Mouse (Mus musculus): ENCODE data around the gene Dupd1.

Gene Dupd1

DNA sequence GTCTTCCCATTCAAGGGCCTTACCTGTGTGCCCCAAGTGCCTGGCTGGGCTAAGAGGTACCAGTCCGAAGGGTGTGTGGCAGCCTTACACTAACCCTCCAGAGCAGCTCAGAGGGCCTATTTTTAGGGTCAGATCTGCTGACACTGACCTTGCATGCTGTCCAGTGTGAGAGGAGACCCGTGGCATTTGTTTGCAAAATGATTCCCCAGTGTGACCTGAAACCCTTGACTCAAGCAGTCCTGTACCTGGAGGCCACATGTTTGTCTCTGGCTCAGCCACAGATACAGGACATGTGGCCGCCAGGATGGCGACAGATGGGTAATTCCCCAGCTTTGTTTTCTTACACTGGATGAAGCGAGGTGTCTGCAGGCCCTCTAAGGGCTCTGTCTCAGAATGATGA lies at the start of gene Dupd1:
Gene Dupd1 (minus strand): TSS at position 91 of the 400 bp plus-strand sequence.
- DNase-seq: no peak

DNA sequence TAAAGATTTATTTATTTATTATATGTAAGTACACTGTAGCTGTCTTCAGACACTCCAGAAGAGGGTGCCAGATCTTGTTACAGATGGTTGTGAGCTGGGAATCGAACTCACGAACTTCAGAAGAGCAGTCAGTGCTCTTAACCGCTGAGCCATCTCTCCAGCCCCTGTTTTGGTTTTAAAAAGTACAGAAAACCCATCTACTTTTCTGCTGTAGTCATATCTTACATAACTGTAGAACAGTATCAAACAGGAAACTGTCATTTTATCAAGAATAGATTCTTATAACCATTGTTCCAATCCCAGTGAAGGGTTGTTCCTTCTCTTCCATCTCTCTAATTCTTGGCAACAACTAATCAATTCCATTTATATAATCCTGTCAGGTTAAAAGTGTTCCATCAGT lies 49.4 kb upstream of the Dupd1 start:
- no peak for DNase-seq

DNA sequence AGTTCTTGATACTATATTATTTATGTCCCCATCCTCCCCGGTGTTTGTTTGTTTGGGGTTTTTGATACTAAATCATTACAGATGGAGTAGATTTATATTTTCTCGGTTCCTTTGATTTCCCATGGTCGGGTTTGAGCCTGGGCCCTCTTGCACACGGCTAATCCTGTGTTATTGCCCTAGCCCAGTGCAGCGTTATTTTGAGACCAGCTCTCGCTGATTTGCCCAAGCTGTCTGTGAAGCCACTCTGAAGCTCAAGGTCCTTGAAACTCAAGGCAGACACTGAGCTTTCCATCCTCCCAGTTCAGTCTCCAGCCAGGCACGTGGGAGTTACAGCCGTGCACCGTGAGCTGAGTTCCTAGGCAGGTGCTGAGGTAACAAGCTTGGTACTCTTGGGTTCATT lies 47.2 kb upstream of the Dupd1 start:
- no peak for DNase-seq

DNA sequence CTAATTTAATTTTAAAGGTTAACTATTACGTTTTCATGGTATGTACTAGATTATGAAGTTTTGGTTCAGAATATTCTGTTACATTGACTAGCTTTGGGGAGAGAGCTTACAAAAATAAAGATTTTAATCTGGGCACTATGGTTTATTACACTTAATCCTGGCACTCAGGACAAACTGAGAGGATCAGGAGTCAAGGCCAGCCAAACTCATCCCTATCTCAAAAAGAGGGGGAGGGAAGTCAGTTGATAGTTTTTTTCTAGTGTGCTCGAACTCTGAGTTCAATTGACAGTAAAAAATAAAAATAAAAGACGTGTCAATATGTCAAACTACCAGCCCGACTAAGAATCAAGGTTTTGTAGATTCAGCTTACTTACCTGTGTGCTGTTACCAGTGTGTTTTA lies 39.0 kb upstream of the Dupd1 start:
- DNase-seq: no peak

DNA sequence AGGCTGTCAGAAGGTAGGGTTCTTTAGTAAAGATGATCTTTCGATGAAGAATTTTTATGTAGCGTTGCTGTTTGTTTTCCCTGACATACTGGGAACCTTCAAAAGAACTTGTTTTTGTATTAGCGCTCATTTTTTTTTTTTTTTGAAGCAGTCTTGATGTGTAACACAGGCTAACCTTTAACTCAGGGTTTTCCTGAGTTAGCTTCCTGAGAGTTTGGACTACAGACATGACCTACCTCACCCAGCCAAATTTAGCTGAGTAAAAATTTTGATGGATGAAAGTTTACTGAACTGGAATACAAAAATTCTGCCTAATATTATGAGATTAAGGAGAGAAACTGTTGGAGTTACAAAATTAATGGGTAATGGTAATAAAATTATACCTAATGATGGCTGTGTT lies 38.0 kb upstream of the Dupd1 start:
- DNase-seq: no peak

DNA sequence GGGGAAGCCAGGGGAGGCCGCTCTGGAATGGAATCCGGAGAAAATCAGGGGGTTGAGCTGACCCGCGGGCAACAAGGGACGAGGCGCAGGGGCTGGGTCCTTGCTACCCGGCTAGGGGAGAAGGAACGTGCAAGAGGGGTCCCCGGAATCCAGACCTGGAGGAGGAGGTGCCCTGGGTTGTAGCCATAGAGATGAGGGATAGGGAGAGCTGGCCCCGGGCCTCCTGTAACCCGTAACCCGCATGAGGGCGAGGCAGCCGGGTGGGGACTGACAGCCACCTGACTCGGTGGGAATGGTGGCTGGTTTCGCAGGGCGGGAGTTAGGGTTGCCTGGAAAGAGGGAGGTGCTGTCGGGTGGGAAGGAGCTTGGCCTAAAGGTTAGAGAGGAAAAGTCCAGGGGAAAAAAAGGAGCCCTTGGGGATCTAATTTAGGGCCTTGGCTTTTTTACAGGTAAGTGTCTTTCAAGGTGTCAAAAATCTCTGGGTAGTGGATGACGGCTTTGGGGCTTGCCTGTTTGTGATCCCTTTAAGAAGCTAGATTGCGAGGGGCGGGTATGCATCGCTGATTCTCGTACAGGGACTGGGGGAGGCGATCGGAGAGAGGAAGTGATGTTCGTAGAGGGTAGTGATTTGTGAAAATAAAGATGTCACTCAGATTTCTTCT lies 36.6 kb upstream of the Dupd1 start, which contains the start of gene Dusp13:
Gene Dusp13 (minus strand): TSS at position 301 of the 662 bp plus-strand sequence.
- DNase-seq: peak; percentile 74

DNA sequence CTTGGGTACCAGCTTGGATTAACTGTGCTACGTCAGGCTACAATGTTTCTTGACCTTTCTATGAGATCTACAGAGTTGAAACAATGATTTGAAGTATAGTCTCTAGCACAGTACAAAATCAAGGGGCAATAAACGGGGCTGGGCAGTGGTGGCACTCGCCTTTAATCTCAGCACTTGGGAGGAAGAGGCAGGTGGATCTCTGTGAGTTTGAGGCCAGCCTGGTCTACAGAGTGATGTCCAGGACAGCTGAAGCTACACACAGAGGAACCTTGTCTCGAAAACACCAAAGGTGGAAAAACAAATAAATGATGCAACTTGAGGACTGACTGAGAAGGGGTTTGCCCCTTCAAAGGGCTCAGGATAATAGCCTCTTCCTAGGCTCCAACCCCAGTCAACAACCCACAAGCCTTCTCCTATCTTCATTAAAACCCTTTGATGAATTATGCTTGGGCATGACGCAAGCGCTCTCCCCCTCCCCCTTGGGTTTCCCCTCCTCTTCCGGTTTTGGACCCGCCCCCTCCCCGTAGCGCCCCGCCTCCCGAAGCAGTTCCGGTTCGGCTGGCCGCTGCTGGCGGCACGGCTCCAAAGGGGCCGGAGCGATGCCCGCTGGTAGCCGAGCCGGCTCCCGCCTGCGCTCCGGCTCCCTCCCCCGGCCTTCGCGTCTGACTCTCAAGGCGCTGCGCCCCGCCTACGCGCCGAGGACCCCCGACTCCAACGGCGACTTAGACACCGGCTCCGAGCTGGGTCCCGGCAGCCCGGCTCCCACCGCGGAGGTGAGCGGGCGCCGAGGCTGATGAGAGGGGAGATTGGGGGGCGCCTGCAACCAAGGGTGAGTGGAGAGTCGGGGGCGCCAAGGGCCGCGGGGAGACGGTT lies 35.9 kb upstream of the Dupd1 start, which contains the start of gene Samd8:
Gene Samd8 (plus strand): TSS at position 524 of the 873 bp plus-strand sequence.
- DNase-seq: peak; percentile 93

DNA sequence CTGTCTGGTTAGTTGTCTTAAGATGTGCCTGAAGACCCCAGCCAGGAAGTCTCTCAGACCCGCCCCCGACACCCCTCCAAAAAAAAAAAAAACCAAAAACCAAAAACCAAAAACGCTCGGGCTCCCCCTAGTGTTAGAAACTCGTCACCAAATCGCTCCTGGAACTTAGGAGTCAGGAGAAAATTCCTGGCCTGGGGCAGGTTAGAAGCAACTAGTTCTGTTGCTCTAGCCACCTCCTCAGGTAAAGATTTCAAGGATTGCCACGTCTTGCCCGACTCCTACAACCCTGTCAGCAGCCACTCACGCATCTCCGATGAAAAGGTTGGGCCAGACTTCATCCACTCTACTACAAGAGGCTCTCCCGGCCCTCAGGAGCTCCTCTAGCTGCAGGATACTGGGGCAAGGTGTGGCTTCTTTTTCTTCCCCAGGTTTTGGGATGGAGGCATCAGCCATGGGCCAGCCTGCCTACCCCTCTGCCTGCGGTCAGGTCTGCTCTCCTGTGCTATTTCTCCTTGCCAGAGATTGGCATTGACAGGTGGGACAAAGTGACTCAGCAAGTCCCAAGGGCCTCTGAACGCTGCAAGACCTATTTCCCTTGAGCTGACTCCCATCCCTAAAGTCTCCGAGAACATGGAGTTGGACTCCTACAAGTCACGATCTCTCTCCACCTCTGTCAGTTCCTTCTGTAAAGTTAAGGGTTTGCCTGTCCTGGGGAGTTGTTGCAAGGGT lies 33.9 kb upstream of the Dupd1 start:
- DNase-seq: peak; percentile 71

DNA sequence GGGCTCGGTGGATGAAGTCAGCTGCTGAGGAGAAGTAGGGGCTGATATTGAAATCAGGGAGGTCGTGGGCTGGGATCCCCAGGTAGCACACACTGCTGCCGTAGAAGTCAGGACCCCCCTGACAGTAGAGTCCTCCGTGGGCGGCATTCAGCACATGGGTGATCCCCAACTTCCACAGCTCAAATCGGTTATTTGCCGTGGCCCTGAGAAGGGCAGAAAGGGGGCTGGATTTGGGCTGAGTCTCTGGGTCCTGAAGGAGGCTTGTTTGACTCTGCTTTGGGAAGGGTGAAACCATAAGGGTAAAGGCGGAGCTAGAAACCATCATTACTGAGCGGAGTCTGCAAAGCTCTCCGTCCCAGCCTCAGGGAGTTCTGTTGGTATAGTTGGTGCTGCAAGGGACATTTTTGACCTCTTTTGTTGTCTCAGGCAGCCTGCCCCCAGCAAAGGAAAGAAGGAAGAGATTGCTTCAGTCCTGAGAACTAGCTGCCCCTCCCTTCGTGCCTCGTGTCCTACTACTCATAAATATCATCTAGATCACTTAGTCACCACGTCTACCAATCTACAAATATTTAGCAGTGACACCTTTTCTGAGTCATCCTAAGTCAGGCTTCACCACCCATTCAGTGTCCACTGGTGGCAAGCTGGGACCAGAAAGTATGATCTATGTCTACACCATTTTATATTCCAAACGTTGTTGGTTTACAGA lies 33.2 kb upstream of the Dupd1 start:
- no peak for DNase-seq

DNA sequence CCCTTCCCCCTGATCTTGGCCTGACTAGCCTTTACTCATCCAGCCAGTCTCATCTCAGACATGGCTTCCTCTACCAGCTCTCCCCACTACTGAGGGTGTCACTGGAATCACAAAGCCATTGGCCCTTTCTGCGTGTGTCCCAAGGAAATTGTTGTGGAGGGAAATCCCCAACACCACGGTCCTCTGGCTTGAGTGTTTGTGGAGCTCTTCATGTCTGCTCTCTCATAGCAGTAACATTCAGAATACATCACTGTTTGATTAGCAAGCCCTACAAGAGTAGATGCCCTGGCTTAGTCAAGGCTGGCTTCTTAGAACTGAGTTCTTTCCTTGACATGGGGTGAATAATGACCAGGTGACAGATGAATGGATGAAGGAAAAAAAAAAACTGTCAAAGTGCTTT lies 32.5 kb upstream of the Dupd1 start:
- DNase-seq: no peak

DNA sequence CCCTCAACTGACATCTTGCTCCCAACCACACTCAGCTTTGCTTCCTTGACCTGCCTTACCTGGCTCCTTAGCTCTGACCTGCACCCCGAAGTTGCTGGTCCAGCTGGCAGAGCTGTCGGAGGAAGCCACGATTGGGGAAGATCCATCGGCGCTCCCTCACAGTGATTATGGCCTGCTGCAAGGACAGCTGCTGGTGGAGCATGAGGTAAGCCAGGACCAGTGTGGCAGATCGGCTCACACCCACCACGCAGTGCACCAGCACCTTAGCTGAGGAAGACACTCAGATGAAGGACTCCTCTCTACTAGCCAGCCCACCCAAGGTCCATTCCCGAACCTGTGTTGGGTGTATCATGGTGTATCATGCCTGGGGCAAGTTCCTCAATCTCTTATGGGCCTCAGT lies 31.9 kb upstream of the Dupd1 start:
- no peak for DNase-seq

DNA sequence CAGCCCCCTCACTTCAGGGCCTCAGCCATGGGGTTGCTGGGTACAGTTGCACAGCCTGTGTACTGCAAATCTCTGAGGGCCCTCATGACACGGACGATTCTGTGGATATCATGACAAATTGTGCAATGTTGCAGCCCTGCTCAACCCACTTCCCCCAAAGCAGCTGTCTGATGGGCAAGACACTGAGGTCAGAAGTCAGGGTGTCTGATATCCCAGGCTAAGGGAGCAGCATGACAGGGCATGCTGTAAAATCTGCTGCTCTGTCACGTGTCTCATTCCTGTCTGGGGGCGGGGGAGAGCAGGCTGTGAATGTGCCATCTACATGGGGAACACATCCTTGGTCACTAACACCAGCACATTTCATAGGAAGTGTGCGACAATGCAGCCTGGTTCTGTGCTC lies 30.8 kb upstream of the Dupd1 start:
- no peak for DNase-seq

DNA sequence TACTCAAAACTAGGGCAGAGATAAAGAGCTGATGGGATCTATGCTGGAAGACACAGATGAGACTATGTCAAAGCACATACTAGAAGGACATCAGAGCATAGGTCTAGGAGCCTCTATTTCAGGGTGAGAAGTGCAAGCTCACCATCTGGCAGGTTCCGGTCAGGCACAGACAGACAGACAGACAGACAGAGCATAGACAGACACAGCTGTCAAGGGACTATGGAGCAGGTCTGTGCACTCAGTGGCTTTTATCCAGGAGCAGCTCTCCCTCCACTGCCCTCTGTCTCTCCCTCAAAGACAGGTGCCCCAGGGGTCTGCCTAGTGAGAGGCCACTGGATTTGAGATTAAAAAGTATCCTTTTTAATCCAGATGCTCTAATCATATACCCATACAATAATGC lies 29.8 kb upstream of the Dupd1 start:
- no peak for DNase-seq

DNA sequence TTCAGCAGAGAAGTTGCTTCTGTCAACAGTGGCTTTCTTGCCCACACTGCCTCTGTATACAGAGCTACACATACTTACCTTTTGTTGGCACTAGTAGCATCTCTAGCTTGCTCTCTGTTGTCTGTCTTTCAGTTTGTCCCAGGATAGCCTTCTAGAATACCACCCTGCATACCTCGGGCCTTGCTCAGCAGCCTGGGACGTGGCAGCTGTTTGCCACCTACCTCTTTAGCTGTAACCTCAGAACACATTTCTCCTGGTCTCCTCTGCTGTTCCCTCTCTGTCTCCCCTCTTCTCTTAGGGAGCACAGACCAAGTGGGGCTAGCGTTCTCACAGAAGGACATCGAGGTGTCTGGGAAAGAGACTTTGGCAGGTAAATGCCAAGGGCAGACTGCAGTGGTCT lies 28.1 kb upstream of the Dupd1 start:
- DNase-seq: no peak

DNA sequence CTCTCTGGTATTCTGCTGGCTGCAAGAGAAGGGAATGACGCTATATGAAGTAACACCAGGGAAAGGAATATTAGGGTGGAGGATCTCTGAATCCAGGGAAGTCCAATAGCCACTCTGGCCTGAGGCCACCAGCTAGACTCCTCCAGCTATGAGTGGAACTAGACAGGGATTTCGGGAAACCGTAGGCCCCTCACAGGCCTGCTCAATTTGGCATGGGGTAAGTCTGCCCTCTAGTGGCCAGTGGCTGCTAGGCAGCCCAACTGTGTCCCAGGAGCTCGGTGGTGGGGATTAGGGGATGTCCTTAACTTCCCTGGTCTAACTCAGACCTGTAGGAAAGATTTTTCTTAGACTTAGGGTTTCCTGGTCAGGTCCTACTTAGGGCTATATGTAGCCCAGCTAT lies 27.4 kb upstream of the Dupd1 start:
- peak; percentile 88 for DNase-seq

DNA sequence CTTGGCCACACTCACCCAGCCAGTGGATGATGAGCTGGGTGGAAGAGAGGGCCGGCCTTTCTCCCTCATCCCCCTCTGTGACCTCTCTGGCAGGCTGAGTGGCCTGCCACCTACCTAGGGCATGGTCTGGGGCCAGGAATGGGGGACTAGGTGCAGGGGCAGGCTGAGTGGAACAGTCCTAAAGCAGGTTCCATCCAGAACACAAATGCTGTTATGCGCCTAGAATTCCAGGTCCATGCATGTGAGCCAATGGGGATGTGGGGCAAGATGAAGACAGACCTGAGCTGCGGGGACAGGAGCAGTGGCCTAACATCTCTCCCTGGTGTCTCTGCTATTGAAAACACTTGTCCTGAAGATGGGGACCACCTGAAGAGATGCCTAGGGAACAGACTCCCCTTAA lies 26.9 kb upstream of the Dupd1 start:
- no peak for DNase-seq

DNA sequence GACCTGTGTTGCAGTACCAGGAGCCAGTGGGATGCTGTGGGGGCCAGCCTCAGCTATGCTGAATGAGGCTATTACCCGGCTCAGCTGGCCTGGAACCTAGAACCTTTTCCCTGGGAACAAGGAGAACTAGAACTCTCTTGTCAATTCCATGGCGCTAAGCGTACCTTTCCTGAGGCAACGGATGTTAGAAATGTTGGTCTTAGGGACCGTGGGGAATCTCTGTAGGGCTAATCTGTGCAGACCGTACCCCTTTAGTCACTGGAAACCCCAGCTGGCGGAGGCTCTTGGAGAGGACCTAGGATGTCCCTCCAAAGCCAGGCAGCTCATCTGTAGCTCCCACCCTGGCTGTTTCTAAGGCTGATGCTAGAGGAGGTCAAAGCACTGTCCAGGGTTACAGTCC lies 26.0 kb upstream of the Dupd1 start:
- no peak for DNase-seq

DNA sequence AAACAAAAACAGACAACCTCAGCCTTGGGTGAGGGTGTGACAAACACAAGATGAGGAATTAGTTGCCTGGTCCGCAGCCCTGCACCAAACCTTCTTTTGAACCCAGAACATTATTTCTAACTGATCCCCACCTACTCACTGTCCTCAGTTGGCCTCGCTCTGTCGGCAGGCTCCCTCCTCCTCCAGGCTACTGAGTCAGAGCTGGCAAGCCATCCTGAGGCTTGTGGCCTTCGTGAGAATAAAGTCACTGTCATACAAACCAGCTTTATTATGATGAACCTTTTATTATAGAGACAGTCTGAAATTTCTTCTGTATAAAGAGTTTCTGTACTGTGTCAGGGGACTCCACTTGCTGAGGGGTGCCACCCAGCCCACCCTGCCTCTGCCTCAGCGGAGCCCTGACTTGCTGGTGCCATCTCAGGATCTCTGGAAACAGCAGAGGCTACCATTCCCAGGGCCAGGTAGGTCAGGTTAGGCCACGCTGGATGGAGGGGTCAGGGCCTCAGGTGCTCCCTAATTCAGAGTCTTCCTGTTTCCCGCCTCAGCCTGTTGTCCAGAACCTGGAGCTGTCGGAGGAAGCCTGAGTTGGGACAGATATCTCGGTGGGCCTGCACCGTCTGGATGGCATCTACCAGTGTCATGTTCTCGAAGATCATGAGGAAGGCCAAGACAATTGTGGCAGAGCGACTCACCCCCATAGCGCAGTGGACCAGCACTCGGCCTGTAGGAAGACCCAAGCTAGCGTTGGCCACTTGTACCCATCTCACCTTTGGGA lies 18.9 kb upstream of the Dupd1 start:
- DNase-seq: no peak

DNA sequence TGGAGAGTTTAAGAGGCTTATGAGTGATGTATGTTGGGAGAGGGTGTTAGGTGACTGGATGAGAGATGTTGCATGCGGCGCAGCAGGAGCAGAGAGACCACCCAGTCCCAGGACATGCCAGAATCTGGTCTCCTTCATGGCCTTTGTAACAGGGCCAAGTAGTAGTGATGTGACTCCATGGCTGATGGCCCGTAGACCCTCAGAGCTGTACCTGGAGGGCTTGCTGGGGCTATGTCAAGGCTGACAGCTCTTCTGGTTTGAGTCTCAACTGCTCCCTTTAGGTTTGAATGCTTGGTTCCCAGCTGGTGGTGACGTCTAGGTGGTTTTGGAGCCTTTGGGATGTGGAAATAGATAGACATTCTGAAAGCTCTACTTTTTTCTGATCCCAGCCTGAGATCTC lies 15.6 kb upstream of the Dupd1 start:
- DNase-seq: no peak

DNA sequence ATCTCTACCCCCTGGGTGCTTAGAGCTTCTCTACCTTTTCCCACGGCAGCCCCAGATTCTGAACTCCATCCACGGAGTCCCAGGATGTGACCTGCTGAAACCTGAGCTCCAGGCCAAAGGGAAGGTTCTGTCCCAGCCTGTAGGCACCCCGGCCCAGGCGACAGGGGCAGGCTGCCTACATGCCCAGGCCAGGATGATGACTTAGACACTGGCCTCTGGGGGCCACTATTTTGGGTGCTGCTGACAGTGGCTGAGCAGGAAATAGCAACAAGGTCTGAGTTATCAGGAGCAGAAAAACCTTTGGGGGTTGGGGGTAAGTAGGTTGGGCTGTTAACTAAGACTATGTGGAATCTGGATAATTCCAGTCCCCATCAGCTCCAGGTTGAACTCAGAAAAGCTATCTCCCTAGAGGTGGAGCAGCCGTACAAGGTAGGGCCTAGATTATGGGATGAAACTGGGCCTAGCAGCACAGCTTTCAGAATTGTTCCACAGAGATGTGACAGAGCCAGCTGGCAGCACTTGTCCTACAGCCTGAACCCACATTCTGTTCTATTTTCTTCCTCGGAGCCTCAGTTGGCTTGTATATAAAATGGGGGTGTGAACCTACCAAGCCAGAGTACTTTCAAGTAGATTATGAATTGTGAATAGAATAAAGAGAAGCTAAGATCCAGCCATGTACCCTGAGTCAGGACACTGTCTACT lies 14.8 kb upstream of the Dupd1 start:
- DNase-seq: no peak

DNA sequence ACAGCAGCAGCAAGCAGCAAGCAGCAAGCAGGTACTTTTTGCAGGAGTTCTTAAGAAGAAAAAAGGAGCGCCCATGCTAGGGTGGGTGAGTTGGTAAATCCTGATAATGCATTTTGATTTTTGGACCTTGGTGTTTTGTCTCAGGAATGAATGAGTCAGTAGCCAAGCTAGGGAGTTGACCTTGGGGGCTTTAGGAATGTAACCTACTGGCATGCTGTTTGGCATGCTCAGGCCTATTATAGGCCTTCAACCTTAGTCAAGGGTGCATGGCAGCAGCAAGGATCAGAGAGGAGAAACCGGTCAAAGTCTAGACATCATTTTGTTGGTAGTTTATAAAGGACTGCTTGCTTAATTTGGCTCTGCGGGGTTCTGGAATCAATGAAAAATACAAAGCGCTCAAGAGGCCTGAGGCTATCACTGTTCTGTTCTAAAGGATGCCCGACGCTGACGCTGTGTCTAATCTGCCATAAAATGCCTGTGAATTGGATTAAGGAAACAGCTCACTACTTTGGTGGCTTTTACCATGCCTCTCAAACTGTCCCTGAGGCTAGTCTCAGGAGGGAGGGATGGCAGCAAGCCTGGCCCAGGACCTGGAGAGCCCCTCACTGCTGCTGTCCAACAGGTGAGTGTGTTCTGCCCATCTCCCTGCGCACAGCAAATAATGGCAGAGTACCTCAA lies 7.8 kb upstream of the Dupd1 start:
- DNase-seq: no peak
